Mouse (Mus musculus) hindbrain, embryonic 15.5 days (tissue): Measurements from ENCODE around the gene Prlr. TPM values are rescaled to one million over a fixed set of nuclear protein-coding genes. Genes with fewer than 3 reads are reported as not detected.

Experiments used
- ATAC-seq: fragments of 200-750 bp; cut with Nextera tagmentation; 2 replicates; pipeline ENCODE4 v1.8.0; 2017; ENCODE audit warnings: low read depth, moderate number of reproducible peaks, moderate TSS enrichment; ENCODE audit not compliant: low FRiP score
- H3K27ac ChIP-seq: fragments of 300-500 bp; sonication (generic); replicated peaks from 2 replicates; pipeline ENCODE4 v1.5.1; 2015; ENCODE audit warnings: mild to moderate bottlenecking, inconsistent platforms
- H3K27me3 ChIP-seq: fragments of 300-500 bp; sonication (generic); 2 replicates; pipeline ENCODE4 v1.6.1; 2015; ENCODE audit warnings: control low read depth, inconsistent platforms
- H3K36me3 ChIP-seq: fragments of 300-500 bp; sonication (generic); 2 replicates; pipeline ENCODE4 v1.6.1; 2015; ENCODE audit warnings: control low read depth, inconsistent platforms
- H3K4me1 ChIP-seq: fragments of 300-500 bp; sonication (generic); replicated peaks from 2 replicates; pipeline ENCODE4 v1.6.1; 2015; ENCODE audit warnings: control low read depth, inconsistent platforms
- H3K4me2 ChIP-seq: fragments of 300-500 bp; sonication (generic); 2 replicates; pipeline ENCODE4 v1.6.1; 2015; ENCODE audit warnings: moderate library complexity, mild to moderate bottlenecking, inconsistent platforms
- H3K4me3 ChIP-seq: fragments of 300-500 bp; sonication (generic); 2 replicates; pipeline ENCODE4 v1.5.1; 2015; ENCODE audit warnings: mild to moderate bottlenecking, inconsistent platforms
- H3K9ac ChIP-seq: fragments of 300-500 bp; sonication (generic); 2 replicates; pipeline ENCODE4 v1.6.1; 2015; ENCODE audit warnings: inconsistent platforms
- H3K9me3 ChIP-seq: fragments of 300-500 bp; sonication (generic); 2 replicates; pipeline ENCODE4 v1.6.1; 2016; ENCODE audit warnings: control low read depth, inconsistent platforms
- WGBS: fragments of 180-500 bp; shearing (Covaris S2); methylation state at CpG from one replicate; pipeline ENCODE4 v1.1.7; 2015; 5-methylcytosine and 5-hydroxymethylcytosine counted together
- polyA plus RNA-seq: library from polyadenylated mRNA; unstranded; fragments of >200 nt; fragmentation: Nextera tagmentation; extraction: Ambion mirVana; gene quantifications from 2 replicates; pipeline ENCODE4 v1.2.1, GENCODE M21; 2015

Prlr gene
- polyA plus RNA-seq, 1 experiment from 2014 or later: 1.2 TPM

- 84% methylated on average over 9 of the region's 9 CpGs for WGBS
- no peaks in the 10 kb centered on the region for H3K27me3 ChIP-seq
- no peaks in the 10 kb centered on the region for H3K4me1 ChIP-seq
- no peaks in the 10 kb centered on the region for H3K36me3 ChIP-seq
- H3K4me3 ChIP-seq: no peak within 1 kb of the TSS
- H3K27ac ChIP-seq: no peak within 1 kb of the TSS
- no peak within 1 kb of the TSS for H3K4me2 ChIP-seq
- no peak for ATAC-seq
- no peak within 1 kb of the TSS for H3K9ac ChIP-seq
- no peaks in the 10 kb centered on the region for H3K9me3 ChIP-seq
Observed at GRCm38 (mm10) chr15:10358039-10358948, 181.3 kb downstream of the Prlr start, which contains the start of gene Agxt2. TSS of gene Agxt2 (plus strand) at chr15:10358532.

- no peaks in the 10 kb centered on the region for H3K27me3 ChIP-seq
- ATAC-seq: no peak
- WGBS: 91% methylated on average over 2 of the region's 2 CpGs
Observed at GRCm38 (mm10) chr15:10366331-10366730, 189.3 kb downstream of the Prlr start.

GRCm38 (mm10) chr15:10375404-10375803 lies 198.4 kb downstream of the Prlr start:
- no peak overlapping the region for H3K4me2 ChIP-seq
- H3K9me3 ChIP-seq: no peaks in the 10 kb centered on the region
- 93% methylated on average over 3 of the region's 3 CpGs for WGBS
- no peaks in the 10 kb centered on the region for H3K27me3 ChIP-seq
- no peak overlapping the region for H3K4me3 ChIP-seq
- no peak overlapping the region for H3K9ac ChIP-seq
- ATAC-seq: no peak
- H3K36me3 ChIP-seq: no peaks in the 10 kb centered on the region
- no peak overlapping the region for H3K27ac ChIP-seq
- H3K4me1 ChIP-seq: no peaks in the 10 kb centered on the region

More at GRCm38 (mm10) chr15:10366331-10366730, 189.3 kb downstream of the Prlr start:
- Histone ChIP-seq H3K4me1 (no peaks in the 10 kb centered on the region), H3K9me3 (no peaks in the 10 kb centered on the region), H3K4me2 (no peak overlapping the region), H3K27ac (no peak overlapping the region), H3K9ac (no peak overlapping the region), H3K36me3 (no peaks in the 10 kb centered on the region), H3K4me3 (no peak overlapping the region)

- Histone ChIP-seq H3K27ac (no peak overlapping the region), H3K9me3 (no peaks in the 10 kb centered on the region), H3K27me3 (no peaks in the 10 kb centered on the region), H3K4me1 (no peaks in the 10 kb centered on the region), H3K4me3 (no peak overlapping the region), H3K36me3 (no peaks in the 10 kb centered on the region), H3K9ac (no peak overlapping the region), H3K4me2 (no peak overlapping the region)
- no peak for ATAC-seq
- 90% methylated on average over 4 of the region's 4 CpGs for WGBS
Observed at GRCm38 (mm10) chr15:10378338-10378959, 201.4 kb downstream of the Prlr start.

- H3K27ac ChIP-seq: no peak overlapping the region
- no peak overlapping the region for H3K4me2 ChIP-seq
- no peak overlapping the region for H3K9ac ChIP-seq
- WGBS: 91% methylated on average over 3 of the region's 3 CpGs
- H3K4me1 ChIP-seq: no peaks in the 10 kb centered on the region
- no peaks in the 10 kb centered on the region for H3K36me3 ChIP-seq
- H3K4me3 ChIP-seq: no peak overlapping the region
- H3K9me3 ChIP-seq: no peaks in the 10 kb centered on the region
- H3K27me3 ChIP-seq: no peaks in the 10 kb centered on the region
- no peak for ATAC-seq
Observed at GRCm38 (mm10) chr15:10379757-10380458, 202.9 kb downstream of the Prlr start.

- no peaks in the 10 kb centered on the region for H3K27me3 ChIP-seq
- no peaks in the 10 kb centered on the region for H3K4me1 ChIP-seq
- H3K36me3 ChIP-seq: no peaks in the 10 kb centered on the region
- WGBS: 74% methylated on average over 2 of the region's 2 CpGs
- H3K4me3 ChIP-seq: no peak overlapping the region
- H3K9me3 ChIP-seq: no peaks in the 10 kb centered on the region
- no peak overlapping the region for H3K9ac ChIP-seq
- H3K4me2 ChIP-seq: no peak overlapping the region
- no peak overlapping the region for H3K27ac ChIP-seq
- no peak for ATAC-seq
Observed at GRCm38 (mm10) chr15:10387263-10387662, 210.2 kb downstream of the Prlr start.

Other genes with a start within 250 kb of the Prlr start
- not detected in 2 replicates for gene Gm21973, start 148.1 kb downstream of the Prlr start, polyA plus RNA-seq
- gene Agxt2, start 181.3 kb downstream of the Prlr start, polyA plus RNA-seq: not detected in 2 replicates